ENCODE assay signal across 8 mouse cellular contexts in genomic region chr8:77518201-77519115, GRCm38 (mm10). TPM values are rescaled to one million over a fixed set of nuclear protein-coding genes. Genes with fewer than 3 reads are reported as not detected.
DNase-seq lines count a peak whose midpoint lies in the region; ATAC-seq and TF ChIP-seq lines count a peak whose summit lies in the region.

No protein-coding gene starts in this region.

- H3K4me3 ChIP-seq in heart, embryonic 13.5 days, result peak overlapping the region; percentile 88
- H3K4me3 ChIP-seq in ES-E14 (ENCODE audit: insufficient read depth in 1 of 2, low read depth in 1 of 2, low read length in 2 of 2, poor library complexity in 1 of 2, severe bottlenecking in 1 of 2), result peak overlapping the region; percentile 69 to 78
- peak overlapping the region; percentile 79 for H3K4me3 ChIP-seq in forebrain, embryonic 16.5 days (replicated peaks; ENCODE audit: low read length)
- H3K4me3 ChIP-seq in neural tube, embryonic 12.5 days, result peak overlapping the region; percentile 65

- DNase-seq in heart, postnatal 25 days (ENCODE audit: low spot score), result no peak
- DNase-seq in ES-E14 (ENCODE audit: low read depth, low spot score), result no peak
- peak; percentile 42 to 43 for DNase-seq in left cerebral cortex, postnatal 14 days (ENCODE audit: low spot score in 2 of 2)
- no peak for DNase-seq in spleen, postnatal 36 days (ENCODE audit: low spot score in 2 of 2)
- no peak for DNase-seq in retina, postnatal 1 day

- H3K4me1 ChIP-seq in heart, embryonic 13.5 days, result peaks cover 61% of the 10 kb centered on the region
- H3K4me1 ChIP-seq in ES-E14 (ENCODE audit: control insufficient read depth in 2 of 2, insufficient read depth in 2 of 2, low read length in 2 of 2, poor library complexity in 1 of 2), result peaks cover 3 to 6% of the 10 kb centered on the region in 2 experiments; a peak in 2 of 4 replicates
- H3K4me1 ChIP-seq in forebrain, embryonic 16.5 days (replicated peaks; ENCODE audit: control insufficient read depth, insufficient read depth, low read length), result peaks cover 12% of the 10 kb centered on the region
- H3K4me1 ChIP-seq in neural tube, embryonic 12.5 days, result peaks cover 7% of the 10 kb centered on the region; the same call in 1 of the 2 replicates

- H3K27me3 ChIP-seq in heart, embryonic 13.5 days (replicated peaks), result no peaks in the 10 kb centered on the region
- 0 out of 2 replicates have a peak, but pooled peaks cover 3% of the 10 kb centered on the region for H3K27me3 ChIP-seq in forebrain, embryonic 16.5 days (replicated peaks; ENCODE audit: control insufficient read depth, insufficient read depth, low read length)
- H3K27me3 ChIP-seq in neural tube, embryonic 12.5 days (replicated peaks), result peaks cover 25% of the 10 kb centered on the region

- peak overlapping the region; percentile 95 for H3K9ac ChIP-seq in heart, embryonic 13.5 days
- H3K9ac ChIP-seq in ES-E14 (ENCODE audit: insufficient read depth, low read depth, low read length, poor library complexity, severe bottlenecking), result peak overlapping the region; percentile 82
- H3K9ac ChIP-seq in forebrain, embryonic 16.5 days (replicated peaks; ENCODE audit: low read depth, low read length), result peak overlapping the region; percentile 70
- peak overlapping the region; percentile 72 for H3K9ac ChIP-seq in neural tube, embryonic 12.5 days

- peak overlapping the region; percentile 93 for H3K27ac ChIP-seq in heart, embryonic 13.5 days (replicated peaks)
- no peak overlapping the region for H3K27ac ChIP-seq in ES-E14 (ENCODE audit: insufficient read depth, low read depth, low read length, poor library complexity, severe bottlenecking)
- H3K27ac ChIP-seq in forebrain, embryonic 16.5 days (ENCODE audit: low read length), result no peak overlapping the region
- no peak overlapping the region for H3K27ac ChIP-seq in neural tube, embryonic 12.5 days

- intact Hi-C loops in heart, postnatal 25 days (cut with DNase I), result loop anchor here (5.0 kb wide), 1 partner anchor 36 kb away; no protein-coding TSS in a partner anchor
- intact Hi-C loops in left cerebral cortex, postnatal 14 days (cut with DNase I), result loop anchor here (5.0 kb wide), 1 partner anchor 96 kb away; no protein-coding TSS in a partner anchor

- H3K4me2 ChIP-seq in heart, embryonic 13.5 days, result peak overlapping the region; percentile 77
- peak overlapping the region; percentile 95 for H3K4me2 ChIP-seq in forebrain, embryonic 16.5 days (ENCODE audit: low read length)
- peak overlapping the region; percentile 89 for H3K4me2 ChIP-seq in neural tube, embryonic 12.5 days (replicated peaks)

- no peaks in the 10 kb centered on the region for H3K9me3 ChIP-seq in heart, embryonic 13.5 days
- H3K9me3 ChIP-seq in ES-E14 (ENCODE audit: control insufficient read depth, insufficient read depth, low read depth, low read length), result no peaks in the 10 kb centered on the region
- no peaks in the 10 kb centered on the region for H3K9me3 ChIP-seq in forebrain, embryonic 16.5 days (ENCODE audit: control insufficient read depth, low read length)
- no peaks in the 10 kb centered on the region for H3K9me3 ChIP-seq in neural tube, embryonic 12.5 days

- WGBS in heart, embryonic 13.5 days, result 6% methylated on average over 33 of the region's 33 CpGs
- WGBS in forebrain, embryonic 16.5 days, result 4% methylated on average over 33 of the region's 33 CpGs
- WGBS in neural tube, embryonic 12.5 days, result 4% methylated on average over 33 of the region's 33 CpGs

- no peak for ATAC-seq in heart, embryonic 13.5 days (ENCODE audit: extremely low read depth, insufficient number of reproducible peaks, low FRiP score, low TSS enrichment)
- peak; percentile 72 for ATAC-seq in forebrain, embryonic 16.5 days
- peak; percentile 70 for ATAC-seq in neural tube, embryonic 12.5 days (ENCODE audit: low FRiP score, low read depth)

- in situ Hi-C loops in ES-E14 (cut with MboI; ENCODE audit: low sequenced_read_pairs in 2 of 2, unreplicated experiment in 2 of 2), result no loop called here

- H3K36me3 ChIP-seq in heart, embryonic 13.5 days, result no peaks in the 10 kb centered on the region
- no peaks in the 10 kb centered on the region; the same call in 1 of the 2 replicates for H3K36me3 ChIP-seq in ES-E14 (ENCODE audit: control insufficient read depth, insufficient read depth, low read length, poor library complexity, severe bottlenecking)
- H3K36me3 ChIP-seq in forebrain, embryonic 16.5 days (ENCODE audit: control insufficient read depth, insufficient read depth), result no peaks in the 10 kb centered on the region
- no peaks in the 10 kb centered on the region for H3K36me3 ChIP-seq in neural tube, embryonic 12.5 days

TF ChIP-seq in ES-E14, 5 proteins besides CTCF, POLR2A, EP300 and RAD21:
- no peak for TF ChIP-seq CHD2 (IDR thresholded peaks at IDR 0.05; ENCODE audit: low read depth, low read length)
- TF ChIP-seq ZNF384 (IDR thresholded peaks at IDR 0.05; ENCODE audit: low read depth, low read length), result no peak
TF ChIP-seq in ES-E14: peak in this region for 0.

RNA-seq across cellular contexts. Expression of gene Arhgap10, which starts 0.7 kb away (rescaled TPM):
- polyA plus RNA-seq in heart, embryonic 13.5 days (2015; fragmentation: Nextera tagmentation; extraction: Ambion mirVana), result 20.3 and 20.7 TPM in 2 replicates
- total RNA-seq in heart, postnatal 25 days (2021), result 10 to 100 TPM; 51.2 to 58.0 TPM
- 6.9 and 10.8 TPM in 2 replicates for total RNA-seq in ES-E14 (2012; rRNA removed)
- polyA plus RNA-seq in forebrain, embryonic 16.5 days (2015; fragmentation: Nextera tagmentation; extraction: Ambion mirVana), result 3.7 and 3.9 TPM in 2 replicates
- total RNA-seq in left cerebral cortex, postnatal 14 days (2021), result 10 to 100 TPM; 15.8 to 20.1 TPM
- 12.1 and 12.6 TPM in 2 replicates for polyA plus RNA-seq in neural tube, embryonic 12.5 days (2016; fragmentation: Nextera tagmentation; extraction: Ambion mirVana)

RNA-seq across cellular contexts. Expression of gene Prmt9, which starts 30.7 kb away (rescaled TPM):
- 10.0 and 13.0 TPM in 2 replicates for polyA plus RNA-seq in heart, embryonic 13.5 days (2015; fragmentation: Nextera tagmentation; extraction: Ambion mirVana)
- total RNA-seq in heart, postnatal 25 days (2021), result 10 to 100 TPM; 11.2 to 12.0 TPM
- total RNA-seq in ES-E14 (2012; rRNA removed), result 11.9 and 18.2 TPM in 2 replicates
- polyA plus RNA-seq in forebrain, embryonic 16.5 days (2015; fragmentation: Nextera tagmentation; extraction: Ambion mirVana), result 28.5 and 28.6 TPM in 2 replicates
- 10 to 100 TPM; 21.9 to 22.0 TPM for total RNA-seq in left cerebral cortex, postnatal 14 days (2021)
- 23.0 and 23.7 TPM in 2 replicates for polyA plus RNA-seq in neural tube, embryonic 12.5 days (2016; fragmentation: Nextera tagmentation; extraction: Ambion mirVana)

Comparison
In these comparisons a context has a peak if more than half of its experiments do, and no peak if none do; other contexts are left out.
1. DNase-seq: peak in left cerebral cortex, postnatal 14 days (2 of 2); none in heart, postnatal 25 days (single experiment), ES-E14 (single experiment), spleen, postnatal 36 days (0 of 2) and retina, postnatal 1 day (single experiment).
2. Peak in every context shown above with its lines, with median percentiles within 50 percentile points of each other: H3K4me2 ChIP-seq, H3K4me3 ChIP-seq and H3K9ac ChIP-seq.